Mouse (Mus musculus) bone marrow macrophage, adult 2 months (primary cell): ENCODE measurements around the gene Ifi208.

ENCODE experiments used
- CTCF ChIP-seq: IDR thresholded peaks from 2 replicates; pipeline ENCODE4 v1.5.1; 2012; ENCODE audit warnings: low read depth, mild to moderate bottlenecking, low read length, moderate library complexity
- POLR2A ChIP-seq: IDR thresholded peaks from 2 replicates; pipeline ENCODE4 v1.6.1; 2012; ENCODE audit warnings: mild to moderate bottlenecking, low read depth, low read length, borderline replicate concordance

DNA sequence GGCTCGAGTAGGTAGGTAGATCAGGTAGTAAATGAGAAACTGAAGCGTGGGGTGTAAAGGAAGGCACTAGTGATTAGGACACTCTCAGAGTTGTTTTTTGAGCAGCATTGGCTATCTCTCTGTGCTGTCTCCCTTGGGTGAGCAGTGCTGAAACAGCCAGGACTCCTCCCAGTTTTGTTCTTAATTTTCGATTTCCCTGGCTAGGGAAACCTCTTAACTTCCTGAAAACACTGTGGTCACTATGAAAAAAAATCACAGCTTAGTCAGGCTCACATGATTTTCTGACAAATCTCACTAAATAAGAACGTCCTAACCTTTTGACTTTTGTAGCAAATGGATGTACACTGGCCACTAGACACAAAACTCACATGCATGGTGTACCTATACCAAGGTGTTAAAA lies 68.2 kb downstream of the Ifi208 start, which contains the start of gene Ifi207:
- no peak for TF ChIP-seq POLR2A
- no peak for TF ChIP-seq CTCF
